Mouse (Mus musculus) bone marrow macrophage, adult 2 months (primary cell): Measurements from ENCODE around the gene Egflam.

ENCODE experiments used
- CTCF ChIP-seq: IDR thresholded peaks from 2 replicates; pipeline ENCODE4 v1.5.1; 2012; ENCODE audit warnings: low read depth, mild to moderate bottlenecking, low read length, moderate library complexity
- POLR2A ChIP-seq: IDR thresholded peaks from 2 replicates; pipeline ENCODE4 v1.6.1; 2012; ENCODE audit warnings: mild to moderate bottlenecking, low read depth, low read length, borderline replicate concordance

- TF ChIP-seq CTCF (no peak), POLR2A (no peak)
Measured at GRCm38 (mm10) chr15:7172875-7173274, 225.3 kb downstream of the Egflam start.
